Mouse (Mus musculus) limb, embryonic 14.5 days (tissue): ENCODE results near the gene Tbc1d10a. TPM values are rescaled to one million over a fixed set of nuclear protein-coding genes. Genes with fewer than 3 reads are reported as not detected.

Experiments used
- ATAC-seq: fragments of 200-750 bp; cut with Nextera tagmentation; 2 replicates; pipeline ENCODE4 v1.8.0; 2017; ENCODE audit warnings: low read depth, moderate number of reproducible peaks, moderate TSS enrichment; ENCODE audit not compliant: low FRiP score
- DNase-seq: peaks from one replicate; pipeline ENCODE4 v3.0.0-alpha.2; 2015; ENCODE audit warnings: low spot score
- H3K27ac ChIP-seq: fragments of 300-500 bp; sonication (generic); replicated peaks from 2 replicates; pipeline ENCODE4 v1.5.1; 2014; ENCODE audit warnings: low read depth, mild to moderate bottlenecking, low read length, moderate library complexity, mixed read lengths
- H3K27me3 ChIP-seq: fragments of 300-500 bp; sonication (generic); 2 replicates; pipeline ENCODE4 v1.6.1; 2014; ENCODE audit warnings: low read length, mixed read lengths; ENCODE audit not compliant: control insufficient read depth, insufficient read depth
- H3K36me3 ChIP-seq: fragments of 300-500 bp; sonication (generic); 2 replicates; pipeline ENCODE4 v1.6.1; 2014; ENCODE audit warnings: mild to moderate bottlenecking, low read length, moderate library complexity, mixed read lengths; ENCODE audit not compliant: control insufficient read depth, insufficient read depth
- H3K4me1 ChIP-seq: fragments of 300-500 bp; sonication (generic); 2 replicates; pipeline ENCODE4 v1.6.1; 2014; ENCODE audit warnings: antibody characterized with exemption, low read length, mixed read lengths; ENCODE audit not compliant: control insufficient read depth, insufficient read depth
- H3K4me2 ChIP-seq: fragments of 300-500 bp; sonication (generic); replicated peaks from 2 replicates; pipeline ENCODE4 v1.6.1; 2014; ENCODE audit warnings: low read depth, mild to moderate bottlenecking, low read length, moderate library complexity; ENCODE audit not compliant: severe bottlenecking
- H3K4me3 ChIP-seq: fragments of 300-500 bp; sonication (generic); replicated peaks from 2 replicates; pipeline ENCODE4 v1.5.1; 2014; ENCODE audit warnings: low read length
- H3K9ac ChIP-seq: fragments of 300-500 bp; sonication (generic); 2 replicates; pipeline ENCODE4 v1.6.1; 2014; ENCODE audit warnings: mild to moderate bottlenecking, low read depth, low read length, moderate library complexity; ENCODE audit not compliant: severe bottlenecking
- H3K9me3 ChIP-seq: fragments of 300-500 bp; sonication (generic); 2 replicates; pipeline ENCODE4 v1.6.1; 2016; ENCODE audit warnings: low read length; ENCODE audit not compliant: control insufficient read depth
- POLR2A ChIP-seq: fragments of 200-500 bp; IDR thresholded peaks from 2 replicates; pipeline ENCODE4 v1.8.0; 2012; ENCODE audit warnings: inconsistent platforms, mild to moderate bottlenecking, moderate library complexity, borderline replicate concordance; ENCODE audit not compliant: insufficient read depth, insufficient read length; ENCODE audit errors: extremely low read depth
- WGBS: fragments of 180-500 bp; shearing (Covaris S2); extraction: QIAGEN DNeasy Blood & Tissue Kit; methylation state at CpG from one replicate; pipeline ENCODE4 v1.1.7; 2014; 5-methylcytosine and 5-hydroxymethylcytosine counted together
- polyA plus RNA-seq, 2 experiments: library from polyadenylated mRNA; depleted of rRNA in 1 of 2; stranded (reverse) in 1 of 2; unstranded in 1 of 2; fragments of >200 nt; fragmentation: Nextera tagmentation in 1 of 2; extraction: Ambion mirVana in 1 of 2; gene quantifications; 2 replicates each; pipeline versions ENCODE4 v1.2.1 to v1.2.3; 2012 to 2014

Gene Tbc1d10a
- polyA plus RNA-seq, 2 experiments = 38.8 to 66.3 TPM

- no peak for TF ChIP-seq POLR2A
- H3K9ac ChIP-seq = no peak overlapping the region
- ATAC-seq (no peak), DNase-seq (no peak)
- H3K4me2 ChIP-seq = no peak overlapping the region
- 0 out of 2 replicates have a peak, but pooled peaks cover 4% of the 10 kb centered on the region for H3K36me3 ChIP-seq
- H3K9me3 ChIP-seq = no peaks in the 10 kb centered on the region
- 60% methylated on average over 5 of the region's 5 CpGs for WGBS
- no peak overlapping the region for H3K4me3 ChIP-seq
- no peak overlapping the region for H3K27ac ChIP-seq
- H3K27me3 ChIP-seq = no peaks in the 10 kb centered on the region
- peaks cover 7% of the 10 kb centered on the region; the same call in 1 of the 2 replicates for H3K4me1 ChIP-seq
Observed at GRCm38 (mm10) chr11:4155641-4156040, 30.9 kb upstream of the Tbc1d10a start.

GRCm38 (mm10) chr11:4158676-4159075, 27.9 kb upstream of the Tbc1d10a start:
- H3K9ac ChIP-seq = no peak overlapping the region
- no peak for DNase-seq
- H3K27me3 ChIP-seq = no peaks in the 10 kb centered on the region
- H3K4me1 ChIP-seq = peaks cover 20% of the 10 kb centered on the region; the same call in 1 of the 2 replicates
- H3K9me3 ChIP-seq = no peaks in the 10 kb centered on the region
- TF ChIP-seq POLR2A = no peak
- H3K4me2 ChIP-seq = no peak overlapping the region
- no peak for ATAC-seq
- H3K27ac ChIP-seq = no peak overlapping the region
- H3K36me3 ChIP-seq = peaks cover 25% of the 10 kb centered on the region
- no peak overlapping the region for H3K4me3 ChIP-seq
- WGBS = 88% methylated on average over 3 of the region's 3 CpGs

- H3K36me3 ChIP-seq = peaks cover 39% of the 10 kb centered on the region
- peak; percentile 98 for ATAC-seq
- peak; percentile 96 for DNase-seq
- peak within 1 kb of the TSS; percentile 72 for H3K9ac ChIP-seq
- TF ChIP-seq POLR2A = 0 out of 2 replicates have a peak, but pooled peaks have one; percentile 58
- WGBS = 1% methylated on average over 46 of the region's 54 CpGs
- peak within 1 kb of the TSS; percentile 86 for H3K4me2 ChIP-seq
- peak within 1 kb of the TSS; percentile 57 for H3K4me3 ChIP-seq
- peak within 1 kb of the TSS; percentile 44 for H3K27ac ChIP-seq
- no peaks in the 10 kb centered on the region for H3K27me3 ChIP-seq
- H3K9me3 ChIP-seq = no peaks in the 10 kb centered on the region
- H3K4me1 ChIP-seq = peaks cover 20% of the 10 kb centered on the region; the same call in 1 of the 2 replicates
Observed at GRCm38 (mm10) chr11:4159808-4160708, 26.5 kb upstream of the Tbc1d10a start, which contains the start of the genes Ccdc157 and Sf3a1. Gene Ccdc157 (minus strand): TSS chr11:4160293. Gene Sf3a1 (plus strand): TSS chr11:4160350.

- 9% methylated on average over 15 of the region's 15 CpGs for WGBS
Observed at GRCm38 (mm10) chr11:4160758-4161480, 25.7 kb upstream of the Tbc1d10a start.

GRCm38 (mm10) chr11:4164701-4165100, 21.9 kb upstream of the Tbc1d10a start:
- no peak for TF ChIP-seq POLR2A
- H3K27ac ChIP-seq = no peak overlapping the region
- no peaks in the 10 kb centered on the region for H3K9me3 ChIP-seq
- H3K9ac ChIP-seq = 0 out of 2 replicates have a peak overlapping the region, but pooled peaks have one; percentile 21
- H3K36me3 ChIP-seq = peaks cover 85% of the 10 kb centered on the region
- H3K27me3 ChIP-seq = no peaks in the 10 kb centered on the region
- H3K4me1 ChIP-seq = peaks cover 13% of the 10 kb centered on the region; the same call in 1 of the 2 replicates
- ATAC-seq (no peak), DNase-seq (peak; percentile 26)
- 73% methylated on average over 2 of the region's 2 CpGs for WGBS
- H3K4me3 ChIP-seq = no peak overlapping the region
- H3K4me2 ChIP-seq = no peak overlapping the region

More at GRCm38 (mm10) chr11:4160758-4161480, 25.7 kb upstream of the Tbc1d10a start:
- Histone ChIP-seq H3K4me2 (peak overlapping the region; percentile 86), H3K9me3 (no peaks in the 10 kb centered on the region), H3K9ac (peak overlapping the region; percentile 72), H3K36me3 (peaks cover 47% of the 10 kb centered on the region), H3K4me3 (peak overlapping the region; percentile 57), H3K27me3 (no peaks in the 10 kb centered on the region), H3K4me1 (peaks cover 20% of the 10 kb centered on the region; the same call in 1 of the 2 replicates), H3K27ac (0 out of 2 replicates have a peak overlapping the region, but pooled peaks have one; percentile 44)
- ATAC-seq = no peak
- no peak for TF ChIP-seq POLR2A
- DNase-seq = no peak
